Mouse (Mus musculus) ES-E14 (cell line): ENCODE measurements at regions not wholly inside any gene's neighbourhood (a gene's known extent, or its start where the extent isn't known, plus 50 kb on each side); places are given as distances from the start of the nearest gene placed in this dataset.

Source experiments
- CHD2 ChIP-seq: IDR thresholded peaks from 2 replicates; pipeline ENCODE4 v1.6.1; 2014; ENCODE audit warnings: mild to moderate bottlenecking, low read depth, low read length, inconsistent platforms
- HCFC1 ChIP-seq: IDR thresholded peaks from 2 replicates; pipeline ENCODE4 v1.6.1; 2012; ENCODE audit warnings: low read length, inconsistent platforms, borderline replicate concordance; ENCODE audit not compliant: insufficient read depth
- MAFK ChIP-seq: IDR thresholded peaks from 2 replicates; pipeline ENCODE4 v1.6.1; 2014; ENCODE audit warnings: mild to moderate bottlenecking, low read depth, low read length, inconsistent platforms; ENCODE audit not compliant: insufficient read depth
- ZC3H11A ChIP-seq: IDR thresholded peaks from 2 replicates; pipeline ENCODE4 v1.6.1; 2012; ENCODE audit warnings: low read depth, mild to moderate bottlenecking, inconsistent platforms, low read length, borderline replicate concordance
- ZNF384 ChIP-seq: IDR thresholded peaks from 2 replicates; pipeline ENCODE4 v1.6.1; 2012; ENCODE audit warnings: low read depth, low read length, inconsistent platforms

GRCm38 (mm10) chr17:50421476-50421875 lies 87.7 kb upstream of the Plcl2 start:
- TF ChIP-seq CHD2 (no peak), HCFC1 (no peak), ZNF384 (no peak), MAFK (no peak), ZC3H11A (no peak)
